Mouse (Mus musculus) CH12.LX (cell line): Measurements from ENCODE around the gene Rnf169.

Experiments
- CTCF ChIP-seq, 2 experiments: IDR thresholded peaks in 1 of 2; conservative IDR thresholded peaks in 1 of 2; 2 replicates each; pipeline ENCODE4 v1.5.1; 2011 to 2012; ENCODE audit warnings: low read depth in 2 of 2, low read length in 2 of 2, improper control_type of control experiment in 1 of 2, inconsistent platforms in 1 of 2, mild to moderate bottlenecking in 1 of 2, moderate library complexity in 1 of 2
- EP300 ChIP-seq: IDR thresholded peaks from 2 replicates; pipeline ENCODE4 v1.6.1; 2011; ENCODE audit warnings: low read length, improper control_type of control experiment
- GABPA ChIP-seq: IDR thresholded peaks from 2 replicates; pipeline ENCODE4 v1.6.1; 2012; ENCODE audit warnings: low read depth, low read length, improper control_type of control experiment, inconsistent platforms; ENCODE audit not compliant: insufficient replicate concordance
- MXI1 ChIP-seq: IDR thresholded peaks from 2 replicates; pipeline ENCODE4 v1.6.1; 2011; ENCODE audit warnings: mild to moderate bottlenecking, low read depth, low read length, improper control_type of control experiment
- NELFE ChIP-seq: IDR thresholded peaks from 2 replicates; pipeline ENCODE4 v1.6.1; 2011; ENCODE audit warnings: low read depth, low read length, improper control_type of control experiment
- NRF1 ChIP-seq: IDR thresholded peaks from 2 replicates; pipeline ENCODE4 v1.6.1; 2014; ENCODE audit warnings: low read depth, mild to moderate bottlenecking, inconsistent platforms, low read length, improper control_type of control experiment, moderate library complexity
- PAX5 ChIP-seq: IDR thresholded peaks from 2 replicates; pipeline ENCODE4 v1.6.1; 2012; ENCODE audit warnings: low read length, inconsistent platforms, mixed read lengths
- POLR2A ChIP-seq: IDR thresholded peaks from 2 replicates; pipeline ENCODE4 v1.6.1; 2011; ENCODE audit warnings: low read depth, mild to moderate bottlenecking, improper control_type of control experiment, low read length
- POLR2AphosphoS2 ChIP-seq: IDR thresholded peaks from 2 replicates; pipeline ENCODE4 v1.6.1; 2011; ENCODE audit warnings: low read depth, low read length, improper control_type of control experiment
- TCF12 ChIP-seq: IDR thresholded peaks from 2 replicates; pipeline ENCODE4 v1.6.1; 2014; ENCODE audit warnings: low read depth, mild to moderate bottlenecking, inconsistent platforms, low read length, improper control_type of control experiment

DNA sequence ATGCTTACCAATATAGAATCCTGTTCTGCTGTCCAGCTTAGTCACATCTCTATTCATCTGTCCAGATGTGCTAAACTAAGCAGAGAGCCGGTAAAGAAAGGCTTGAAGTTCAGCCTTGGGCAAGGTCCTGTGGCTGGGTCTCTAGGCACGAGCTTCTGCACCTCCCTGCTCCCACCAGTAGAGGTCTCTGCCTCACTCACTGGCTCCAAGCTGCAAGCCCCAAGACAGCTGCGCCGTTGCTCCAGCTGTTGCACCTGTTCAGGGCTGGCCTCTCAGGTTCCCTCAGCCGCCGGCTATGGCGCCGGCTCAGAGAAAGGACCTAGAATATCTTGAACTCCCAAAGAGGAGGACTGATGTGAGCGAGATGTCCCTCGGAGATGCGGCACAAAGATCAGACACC lies 29.4 kb upstream of the Rnf169 start:
- peak; percentile 75 to 88 for TF ChIP-seq CTCF (conservative IDR thresholded peaks at IDR 0.05 in 1 of 2, IDR thresholded peaks at IDR 0.05 in 1 of 2; ENCODE audit: low read depth in 2 of 2, low read length in 2 of 2)
- TF ChIP-seq TCF12 = peak; percentile 83
- no peak for TF ChIP-seq POLR2A
- TF ChIP-seq NELFE = no peak
- no peak for TF ChIP-seq POLR2AphosphoS2
- no peak for TF ChIP-seq NRF1
- no peak for TF ChIP-seq GABPA
- TF ChIP-seq EP300 = no peak
- no peak for TF ChIP-seq MXI1
- no peak for TF ChIP-seq PAX5
